Mouse (Mus musculus) MEL (cell line): ENCODE data around the gene 1700016C15Rik. TPM values are rescaled to one million over a fixed set of nuclear protein-coding genes. Genes with fewer than 3 reads are reported as not detected.

Experiments used
- DNase-seq: peaks from one replicate; pipeline ENCODE4 v3.0.0; 2011; ENCODE audit warnings: low read depth, low spot score
- H3K27ac ChIP-seq: 2 replicates; pipeline ENCODE4 v1.5.1; 2012; ENCODE audit warnings: low read depth, mild to moderate bottlenecking, control low read depth, low read length, moderate library complexity; ENCODE audit not compliant: control insufficient read depth
- H3K27me3 ChIP-seq, 2 experiments: fragments of 150-350 bp in 1 of 2; sonication (generic) in 1 of 2; 2 replicates each; pipeline ENCODE4 v1.6.1; 2012; ENCODE audit warnings: low read length in 2 of 2, mild to moderate bottlenecking in 2 of 2, improper control_type of control experiment in 1 of 2, moderate library complexity in 1 of 2; ENCODE audit not compliant: insufficient read depth in 2 of 2, control insufficient read depth in 1 of 2
- H3K36me3 ChIP-seq, 2 experiments: 2 replicates each; pipeline ENCODE4 v1.6.1; 2012 to 2014; ENCODE audit warnings: low read length in 2 of 2, improper control_type of control experiment in 1 of 2, inconsistent platforms in 1 of 2, mild to moderate bottlenecking in 1 of 2; ENCODE audit not compliant: insufficient read depth in 2 of 2, control insufficient read depth in 1 of 2
- H3K4me1 ChIP-seq, 2 experiments: fragments of 150-350 bp in 1 of 2; sonication (generic) in 1 of 2; 2 replicates each; pipeline ENCODE4 v1.6.1; 2012; ENCODE audit warnings: low read length in 2 of 2, improper control_type of control experiment in 1 of 2, mild to moderate bottlenecking in 1 of 2; ENCODE audit not compliant: insufficient read depth in 2 of 2, control insufficient read depth in 1 of 2
- H3K4me3 ChIP-seq, 2 experiments: fragments of 150-350 bp in 1 of 2; sonication (generic) in 1 of 2; 2 replicates each; pipeline ENCODE4 v1.5.1; 2012; ENCODE audit warnings: low read depth in 2 of 2, low read length in 2 of 2, mild to moderate bottlenecking in 2 of 2, moderate library complexity in 2 of 2, control low read depth in 1 of 2, improper control_type of control experiment in 1 of 2; ENCODE audit not compliant: control insufficient read depth in 1 of 2, insufficient read depth in 1 of 2
- H3K79me2 ChIP-seq: 2 replicates; pipeline ENCODE4 v1.6.1; 2012; ENCODE audit warnings: mild to moderate bottlenecking, low read length, moderate library complexity; ENCODE audit not compliant: control insufficient read depth, poor library complexity, insufficient read depth
- H3K9ac ChIP-seq: 2 replicates; pipeline ENCODE4 v1.6.1; 2012; ENCODE audit warnings: low read depth, mild to moderate bottlenecking, control low read depth, low read length, moderate library complexity; ENCODE audit not compliant: control insufficient read depth, poor library complexity, severe bottlenecking
- H3K9me3 ChIP-seq: fragments of 150-350 bp; sonication (generic); replicated peaks from 2 replicates; pipeline ENCODE4 v1.6.1; 2012; ENCODE audit warnings: mild to moderate bottlenecking, low read length, improper control_type of control experiment, moderate library complexity; ENCODE audit not compliant: insufficient read depth
- CHD1 ChIP-seq: IDR thresholded peaks from 2 replicates; pipeline ENCODE4 v1.6.1; 2012; ENCODE audit warnings: low read depth, mild to moderate bottlenecking, inconsistent platforms, low read length, improper control_type of control experiment
- CHD2 ChIP-seq: IDR thresholded peaks from 2 replicates; pipeline ENCODE4 v1.6.1; 2011; ENCODE audit warnings: low read length, improper control_type of control experiment
- EP300 ChIP-seq, 2 experiments: IDR thresholded peaks; 2 replicates each; pipeline ENCODE4 v1.6.1; 2011; ENCODE audit warnings: improper control_type of control experiment in 2 of 2, low read length in 2 of 2, low read depth in 1 of 2, mild to moderate bottlenecking in 1 of 2
- HCFC1 ChIP-seq: IDR thresholded peaks from 2 replicates; pipeline ENCODE4 v1.6.1; 2012; ENCODE audit warnings: low read depth, mild to moderate bottlenecking, inconsistent platforms, low read length, improper control_type of control experiment, moderate library complexity
- KAT2A ChIP-seq: conservative IDR thresholded peaks from 2 replicates; pipeline ENCODE4 v1.6.1; 2012; ENCODE audit warnings: low read depth, low read length, improper control_type of control experiment, inconsistent platforms
- MAZ ChIP-seq: IDR thresholded peaks from 2 replicates; pipeline ENCODE4 v1.6.1; 2012; ENCODE audit warnings: low read depth, mild to moderate bottlenecking, inconsistent platforms, low read length, improper control_type of control experiment
- MEF2A ChIP-seq: IDR thresholded peaks from 2 replicates; pipeline ENCODE4 v1.6.1; 2014; ENCODE audit warnings: low read depth, mild to moderate bottlenecking, inconsistent platforms, low read length, improper control_type of control experiment; ENCODE audit not compliant: poor library complexity, insufficient replicate concordance, severe bottlenecking; ENCODE audit errors: extremely low read depth
- MXI1 ChIP-seq: IDR thresholded peaks from 2 replicates; pipeline ENCODE4 v1.6.1; 2011; ENCODE audit warnings: mild to moderate bottlenecking, low read depth, low read length, improper control_type of control experiment
- NELFE ChIP-seq: IDR thresholded peaks from 2 replicates; pipeline ENCODE4 v1.6.1; 2011; ENCODE audit warnings: low read depth, low read length, improper control_type of control experiment
- SMC3 ChIP-seq: IDR thresholded peaks from 2 replicates; pipeline ENCODE4 v1.6.1; 2011; ENCODE audit warnings: low read depth, low read length, improper control_type of control experiment
- TCF12 ChIP-seq: IDR thresholded peaks from 2 replicates; pipeline ENCODE4 v1.6.1; 2014; ENCODE audit warnings: low read depth, mild to moderate bottlenecking, inconsistent platforms, low read length, improper control_type of control experiment, moderate library complexity
- USF2 ChIP-seq, 2 experiments: IDR thresholded peaks; 2 replicates each; pipeline ENCODE4 v1.6.1; 2011 to 2012; ENCODE audit warnings: improper control_type of control experiment in 2 of 2, low read length in 2 of 2, borderline replicate concordance in 1 of 2, inconsistent platforms in 1 of 2, low read depth in 1 of 2, mild to moderate bottlenecking in 1 of 2; ENCODE audit not compliant: insufficient read depth in 1 of 2
- ZC3H11A ChIP-seq: IDR thresholded peaks from 2 replicates; pipeline ENCODE4 v1.6.1; 2012; ENCODE audit warnings: low read depth, mild to moderate bottlenecking, inconsistent platforms, low read length, improper control_type of control experiment
- polyA plus RNA-seq, 2 experiments: library from polyadenylated mRNA; stranded (reverse) in 1 of 2; unstranded in 1 of 2; fragments of >175 nt in 1 of 2; fragments of >200 nt in 1 of 2; gene quantifications; 2 replicates each; pipeline versions ENCODE4 v1.2.1 to v1.2.4; 2012; ENCODE audit warnings: low replicate concordance in 2 of 2, low read depth in 1 of 2; ENCODE audit not compliant: insufficient read length in 2 of 2, insufficient read depth in 1 of 2, missing spikeins in 1 of 2
- total RNA-seq: library from RNA; depleted of rRNA; stranded (reverse); fragments of 300-350 nt; gene quantifications from 2 replicates; pipeline ENCODE4 v1.2.3, GENCODE M21; 2012

1700016C15Rik gene
- total and polyA plus RNA-seq, 3 experiments, result not detected

GRCm38 (mm10) chr1:177753496-177753895, 23.9 kb downstream of the 1700016C15Rik start:
- Histone ChIP-seq H3K9ac (no peak overlapping the region), H3K4me1 (no peaks in the 10 kb centered on the region), H3K27ac (no peak overlapping the region), H3K4me3 (no peak overlapping the region), H3K27me3 (no peaks in the 10 kb centered on the region), H3K79me2 (no peaks in the 10 kb centered on the region), H3K9me3 (no peaks in the 10 kb centered on the region; the same call in 1 of the 2 replicates), H3K36me3 (no peaks in the 10 kb centered on the region)
- no peak for DNase-seq
- TF ChIP-seq EP300 (IDR thresholded peaks at IDR 0.05; ENCODE audit: low read depth in 1 of 2, low read length in 2 of 2) (no peak), SMC3 (no peak), CHD1 (no peak), MEF2A (no peak)

GRCm38 (mm10) chr1:177757249-177757648, 27.6 kb downstream of the 1700016C15Rik start:
- no peaks in the 10 kb centered on the region for H3K9me3 ChIP-seq
- no peak for TF ChIP-seq MXI1
- TF ChIP-seq, all 39 proteins: peak for 0
- no peak overlapping the region for H3K4me3 ChIP-seq
- H3K27ac ChIP-seq, result no peak overlapping the region
- H3K9ac ChIP-seq, result no peak overlapping the region
- H3K4me1 ChIP-seq, result no peaks in the 10 kb centered on the region
- no peak for DNase-seq
- H3K36me3 ChIP-seq, result peaks cover 0 to under 1% of the 10 kb centered on the region in 2 experiments; a peak in 2 of 4 replicates
- no peaks in the 10 kb centered on the region for H3K79me2 ChIP-seq
- H3K27me3 ChIP-seq, result no peaks in the 10 kb centered on the region

- Histone ChIP-seq H3K27ac (no peak overlapping the region), H3K36me3 (peaks cover 2 to 50% of the 10 kb centered on the region in 2 experiments; a peak in 3 of 4 replicates), H3K9me3 (no peaks in the 10 kb centered on the region), H3K79me2 (no peaks in the 10 kb centered on the region), H3K4me3 (no peak overlapping the region), H3K4me1 (no peaks in the 10 kb centered on the region), H3K27me3 (no peaks in the 10 kb centered on the region), H3K9ac (no peak overlapping the region)
- TF ChIP-seq NELFE (no peak), USF2 (IDR thresholded peaks at IDR 0.05; ENCODE audit: borderline replicate concordance in 1 of 2, insufficient read depth in 1 of 2, low read depth in 1 of 2, low read length in 2 of 2) (no peak), SMC3 (no peak), MAZ (no peak), CHD2 (no peak), KAT2A (no peak), ZC3H11A (no peak), HCFC1 (no peak), TCF12 (no peak)
- no peak for DNase-seq
These were observed 39.3 kb downstream of the 1700016C15Rik start for GRCm38 (mm10) chr1:177768931-177769330.
